Comparison of ENCODE assay signal across 20 mouse cellular contexts in the genomic region with DNA sequence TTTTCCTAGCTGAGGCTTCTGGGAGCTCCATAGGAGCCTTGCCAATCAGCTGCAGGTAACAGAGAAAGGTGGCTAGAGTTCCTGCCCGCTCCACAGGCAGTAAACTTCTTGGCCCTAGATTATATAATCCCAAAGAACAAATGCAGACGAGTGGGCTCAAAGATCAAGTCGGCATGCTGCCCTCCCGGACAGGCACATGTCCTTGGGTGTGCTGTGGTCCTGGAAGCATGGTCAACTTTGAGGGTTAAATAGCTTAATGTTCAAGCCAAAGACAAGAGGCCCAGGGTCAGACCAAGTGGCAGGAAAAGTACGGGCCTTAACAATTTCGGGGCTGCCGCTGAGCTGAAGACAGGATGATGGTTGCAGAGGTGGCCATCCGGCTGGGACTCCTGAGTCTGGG. TPM values are rescaled to one million over a fixed set of nuclear protein-coding genes. Genes with fewer than 3 reads are reported as not detected.
DNase-seq lines count a peak whose midpoint lies in the region; ATAC-seq lines count a peak whose summit lies in the region.
"Had no signal": no experiment of that assay in that cellular context is flagged by ENCODE, and none has a peak within 500 bp of the region (broad histone marks: within the 10 kb centered on the region; RNA-seq: fewer than 3 reads in every experiment).

No protein-coding gene starts in this region.

- peaks cover 33% of the 10 kb centered on the region for H3K27me3 ChIP-seq in hindbrain, embryonic 10.5 days (ENCODE audit: insufficient read depth, poor library complexity, severe bottlenecking)
- peaks cover 39% of the 10 kb centered on the region for H3K27me3 ChIP-seq in hindbrain, embryonic 13.5 days
- H3K27me3 ChIP-seq in embryonic facial prominence, embryonic 15.5 days: peaks cover 13% of the 10 kb centered on the region
- peaks cover 36% of the 10 kb centered on the region for H3K27me3 ChIP-seq in limb, embryonic 12.5 days
- H3K27me3 ChIP-seq: CH12.LX; liver, embryonic 13.5 days had no signal

- peaks cover 22% of the 10 kb centered on the region for H3K4me1 ChIP-seq in hindbrain, embryonic 10.5 days (replicated peaks)
- peaks cover 6% of the 10 kb centered on the region for H3K4me1 ChIP-seq in hindbrain, embryonic 13.5 days (replicated peaks)
- peaks cover 18% of the 10 kb centered on the region for H3K4me1 ChIP-seq in embryonic facial prominence, embryonic 15.5 days
- H3K4me1 ChIP-seq in limb, embryonic 12.5 days (replicated peaks): peaks cover 13% of the 10 kb centered on the region; the same call in 1 of the 2 replicates

- H3K4me2 ChIP-seq in hindbrain, embryonic 13.5 days: no peak overlapping the region
- H3K4me2 ChIP-seq in embryonic facial prominence, embryonic 15.5 days (replicated peaks): no peak overlapping the region
- H3K4me2 ChIP-seq in limb, embryonic 12.5 days: no peak overlapping the region
- H3K4me2 ChIP-seq: liver, embryonic 13.5 days had no signal

- H3K4me3 ChIP-seq in hindbrain, embryonic 10.5 days: no peak overlapping the region
- no peak overlapping the region for H3K4me3 ChIP-seq in hindbrain, embryonic 13.5 days
- H3K4me3 ChIP-seq in embryonic facial prominence, embryonic 15.5 days (replicated peaks): no peak overlapping the region
- no peak overlapping the region for H3K4me3 ChIP-seq in limb, embryonic 12.5 days (replicated peaks)
- H3K4me3 ChIP-seq: erythroblast, embryonic 14.5 days; heart, embryonic 10.5 days; liver, embryonic 13.5 days had no signal

- no peaks in the 10 kb centered on the region for H3K9me3 ChIP-seq in hindbrain, embryonic 10.5 days
- H3K9me3 ChIP-seq in hindbrain, embryonic 13.5 days: no peaks in the 10 kb centered on the region
- H3K9me3 ChIP-seq in embryonic facial prominence, embryonic 15.5 days (replicated peaks): no peaks in the 10 kb centered on the region
- no peaks in the 10 kb centered on the region for H3K9me3 ChIP-seq in limb, embryonic 12.5 days
- H3K9me3 ChIP-seq: heart, embryonic 10.5 days; liver, embryonic 13.5 days had no signal

- no peak for ATAC-seq in hindbrain, embryonic 13.5 days (ENCODE audit: low FRiP score)
- ATAC-seq in embryonic facial prominence, embryonic 15.5 days (ENCODE audit: insufficient number of reproducible peaks, low FRiP score, low TSS enrichment, low read depth): no peak
- ATAC-seq in limb, embryonic 12.5 days (ENCODE audit: insufficient number of reproducible peaks, insufficient read depth, low FRiP score, low TSS enrichment, low read depth): no peak
- ATAC-seq: midbrain, embryonic 16.5 days had no signal

- no peak for DNase-seq in hindbrain, embryonic 10.5 days (ENCODE audit: low spot score)
- peak; percentile 95 for DNase-seq in kidney, adult 9 months
- DNase-seq in thymus, postnatal 25 days: no peak
- no peak for DNase-seq in gastrocnemius, postnatal 25 days
- DNase-seq in retina, embryonic 14.5 days (ENCODE audit: low spot score): no peak
- DNase-seq: adrenal gland, postnatal 10 days; cerebellum, adult 2 months; gastrocnemius, postnatal 36 days; layer of hippocampus, adult 9-11 months; liver, embryonic 13.5 days; thymus, postnatal 4 days had no signal

- whole genome bisulfite sequencing in hindbrain, embryonic 10.5 days: 90% methylated on average over 8 of the region's 8 CpGs
- WGBS in hindbrain, embryonic 13.5 days: 91% methylated on average over 8 of the region's 8 CpGs
- WGBS in embryonic facial prominence, embryonic 15.5 days: 85% methylated on average over 8 of the region's 8 CpGs
- WGBS in limb, embryonic 12.5 days: 93% methylated on average over 8 of the region's 8 CpGs

- peak overlapping the region; percentile 25; the same call in 1 of the 2 replicates for H3K27ac ChIP-seq in hindbrain, embryonic 10.5 days
- no peak overlapping the region for H3K27ac ChIP-seq in hindbrain, embryonic 13.5 days
- peak overlapping the region; percentile 68; the same call in 1 of the 2 replicates for H3K27ac ChIP-seq in embryonic facial prominence, embryonic 15.5 days (replicated peaks)
- no peak overlapping the region for H3K27ac ChIP-seq in limb, embryonic 12.5 days
- H3K27ac ChIP-seq: heart, embryonic 10.5 days; liver, embryonic 13.5 days had no signal

- peaks cover 64% of the 10 kb centered on the region for H3K36me3 ChIP-seq in hindbrain, embryonic 10.5 days
- H3K36me3 ChIP-seq in hindbrain, embryonic 13.5 days: peaks cover 62% of the 10 kb centered on the region
- peaks cover 42% of the 10 kb centered on the region for H3K36me3 ChIP-seq in embryonic facial prominence, embryonic 15.5 days
- peaks cover 65% of the 10 kb centered on the region for H3K36me3 ChIP-seq in limb, embryonic 12.5 days

- H3K9ac ChIP-seq in hindbrain, embryonic 13.5 days: no peak overlapping the region
- H3K9ac ChIP-seq in embryonic facial prominence, embryonic 15.5 days: no peak overlapping the region
- 0 out of 2 replicates have a peak overlapping the region, but pooled peaks have one; percentile 23 for H3K9ac ChIP-seq in limb, embryonic 12.5 days (replicated peaks)
- H3K9ac ChIP-seq: liver, embryonic 13.5 days had no signal

RNA-seq across cellular contexts. Expression of gene Prss8, which starts 3.8 kb away (rescaled TPM):
- 5.3 and 9.7 TPM in 2 replicates for polyA plus RNA-seq in hindbrain, embryonic 10.5 days (2016; fragmentation: Nextera tagmentation; extraction: Ambion mirVana)
- 0.26 and 0.30 TPM in 2 replicates for polyA plus RNA-seq in hindbrain, embryonic 13.5 days (2015; fragmentation: Nextera tagmentation; extraction: Ambion mirVana)
- 15.8 and 17.2 TPM in 2 replicates for polyA plus RNA-seq in embryonic facial prominence, embryonic 15.5 days (2015; fragmentation: Nextera tagmentation; extraction: Ambion mirVana)
- polyA plus RNA-seq in limb, embryonic 12.5 days (2016; fragmentation: Nextera tagmentation; extraction: Ambion mirVana): 5.0 TPM in 2 replicates
- total RNA-seq in gastrocnemius, postnatal 25 days (2021): not detected
- total RNA-seq: gastrocnemius, postnatal 36 days; heart, postnatal 25 days; megakaryocyte, adult 5-6 weeks had no signal
- polyA plus RNA-seq: erythroblast, embryonic 14.5 days had no signal

RNA-seq across cellular contexts. Expression of gene Kat8, which starts 13.8 kb away (rescaled TPM):
- polyA plus RNA-seq in hindbrain, embryonic 10.5 days (2016; fragmentation: Nextera tagmentation; extraction: Ambion mirVana): 50.4 TPM in 2 replicates
- polyA plus RNA-seq in hindbrain, embryonic 13.5 days (2015; fragmentation: Nextera tagmentation; extraction: Ambion mirVana): 47.1 and 50.9 TPM in 2 replicates
- polyA plus RNA-seq in embryonic facial prominence, embryonic 15.5 days (2015; fragmentation: Nextera tagmentation; extraction: Ambion mirVana): 39.8 and 40.2 TPM in 2 replicates
- polyA plus RNA-seq in limb, embryonic 12.5 days (2016; fragmentation: Nextera tagmentation; extraction: Ambion mirVana): 50.9 and 51.3 TPM in 2 replicates
- total RNA-seq in gastrocnemius, postnatal 25 days (2021): 10 to 100 TPM; 19.9 to 20.0 TPM

RNA-seq across cellular contexts. Expression of gene Prss36, which starts 20.5 kb away (rescaled TPM):
- 10.4 and 11.6 TPM in 2 replicates for polyA plus RNA-seq in hindbrain, embryonic 10.5 days (2016; fragmentation: Nextera tagmentation; extraction: Ambion mirVana)
- 11.8 and 13.3 TPM in 2 replicates for polyA plus RNA-seq in hindbrain, embryonic 13.5 days (2015; fragmentation: Nextera tagmentation; extraction: Ambion mirVana)
- 12.1 and 12.2 TPM in 2 replicates for polyA plus RNA-seq in embryonic facial prominence, embryonic 15.5 days (2015; fragmentation: Nextera tagmentation; extraction: Ambion mirVana)
- polyA plus RNA-seq in limb, embryonic 12.5 days (2016; fragmentation: Nextera tagmentation; extraction: Ambion mirVana): 9.6 and 10.7 TPM in 2 replicates
- total RNA-seq in gastrocnemius, postnatal 25 days (2021): 1 to 10 TPM; 4.4 to 6.1 TPM

RNA-seq across cellular contexts. Expression of gene Bckdk, which starts 22.2 kb away (rescaled TPM):
- polyA plus RNA-seq in hindbrain, embryonic 10.5 days (2016; fragmentation: Nextera tagmentation; extraction: Ambion mirVana): 115 and 123 TPM in 2 replicates
- 59.7 and 66.8 TPM in 2 replicates for polyA plus RNA-seq in hindbrain, embryonic 13.5 days (2015; fragmentation: Nextera tagmentation; extraction: Ambion mirVana)
- 108 and 112 TPM in 2 replicates for polyA plus RNA-seq in embryonic facial prominence, embryonic 15.5 days (2015; fragmentation: Nextera tagmentation; extraction: Ambion mirVana)
- polyA plus RNA-seq in limb, embryonic 12.5 days (2016; fragmentation: Nextera tagmentation; extraction: Ambion mirVana): 83.0 and 90.1 TPM in 2 replicates
- 100 to 1,000 TPM; 142 to 143 TPM for total RNA-seq in gastrocnemius, postnatal 25 days (2021)

RNA-seq across cellular contexts. Expression of gene Vkorc1, which starts 30.6 kb away (rescaled TPM):
- 49.7 and 54.7 TPM in 2 replicates for polyA plus RNA-seq in hindbrain, embryonic 10.5 days (2016; fragmentation: Nextera tagmentation; extraction: Ambion mirVana)
- 67.6 and 71.1 TPM in 2 replicates for polyA plus RNA-seq in hindbrain, embryonic 13.5 days (2015; fragmentation: Nextera tagmentation; extraction: Ambion mirVana)
- 234 and 262 TPM in 2 replicates for polyA plus RNA-seq in embryonic facial prominence, embryonic 15.5 days (2015; fragmentation: Nextera tagmentation; extraction: Ambion mirVana)
- 81.7 and 84.7 TPM in 2 replicates for polyA plus RNA-seq in limb, embryonic 12.5 days (2016; fragmentation: Nextera tagmentation; extraction: Ambion mirVana)
- total RNA-seq in gastrocnemius, postnatal 25 days (2021): 10 to 100 TPM; 12.7 to 18.3 TPM

Comparison
In these comparisons a context has a peak if more than half of its experiments do, and no peak if none do; other contexts are left out.
1. H3K27ac ChIP-seq: peak in hindbrain, embryonic 10.5 days (single experiment) and embryonic facial prominence, embryonic 15.5 days (single experiment); none in hindbrain, embryonic 13.5 days (single experiment) and limb, embryonic 12.5 days (single experiment).